Mouse (Mus musculus) neural tube, postnatal 0 days (tissue): ENCODE data around the gene Abhd10. TPM values are rescaled to one million over a fixed set of nuclear protein-coding genes. Genes with fewer than 3 reads are reported as not detected.

Experiments
- polyA plus RNA-seq: library from polyadenylated mRNA; unstranded; fragments of >200 nt; fragmentation: Nextera tagmentation; extraction: Ambion mirVana; gene quantifications from 2 replicates; pipeline ENCODE4 v1.2.1, GENCODE M21; 2015

Gene Abhd10
- polyA plus RNA-seq = 35.7 and 39.1 TPM in 2 replicates

GRCm38 (mm10) chr16:45742615-45743476 lies at the start of gene Abhd10:
Gene Abhd10, minus strand, starts transcription at chr16:45742955.

DNA sequence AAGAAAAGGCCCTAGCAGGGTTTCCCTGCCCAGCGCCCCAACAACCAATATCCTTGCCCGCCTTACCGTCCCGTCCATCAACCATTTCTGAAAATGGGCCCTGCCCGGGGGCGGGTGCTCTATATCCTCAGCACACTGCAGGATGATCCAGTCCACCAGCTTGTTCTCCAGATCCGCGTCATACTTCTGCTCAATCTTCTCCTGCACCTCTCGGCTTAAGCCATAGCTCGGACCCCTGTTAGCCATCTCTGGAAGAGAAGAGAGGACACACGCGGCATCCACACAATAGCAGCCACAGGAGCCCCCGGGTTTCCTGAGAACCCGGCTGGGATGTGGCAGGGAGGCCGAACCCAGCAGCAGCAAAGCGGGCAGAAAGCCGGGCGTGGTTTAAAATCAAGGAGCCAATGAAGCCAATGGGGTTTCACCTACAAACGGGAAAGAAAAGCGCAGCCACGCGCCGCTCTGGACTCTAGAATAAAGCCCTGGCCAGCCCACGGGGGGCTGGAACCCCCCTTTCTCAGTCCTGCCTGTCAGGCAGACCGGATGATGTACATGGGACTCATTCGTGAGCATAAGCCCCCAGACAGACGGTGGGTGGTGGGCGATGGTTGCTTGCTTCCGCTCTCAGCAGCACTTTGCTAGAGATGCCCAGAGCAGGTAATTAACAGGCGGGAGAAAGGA lies 18.6 kb downstream of the Abhd10 start, which contains the start of gene Tagln3:
TSS of gene Tagln3 (minus strand) at position 548 of the 681 bp plus-strand sequence.

DNA sequence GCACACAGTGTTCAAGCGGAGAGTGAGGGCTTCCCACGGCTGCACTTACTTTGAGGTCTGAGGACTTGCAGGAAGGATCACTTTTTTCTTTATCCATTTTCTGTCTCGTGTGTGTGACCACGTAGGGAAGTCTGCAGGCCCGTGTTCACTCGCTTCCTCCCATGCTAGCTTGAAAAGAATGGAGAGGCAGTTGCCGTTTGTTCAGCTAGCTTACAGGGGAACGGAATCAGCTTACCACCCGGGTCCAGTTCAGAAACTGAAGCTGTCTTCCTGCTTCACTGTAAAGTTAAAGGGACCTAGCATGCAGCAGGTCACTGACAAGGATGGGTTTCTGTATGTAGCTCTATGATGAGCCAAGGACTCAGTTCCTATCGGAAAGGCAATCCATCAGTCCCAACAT lies 49.2 kb downstream of the Abhd10 start, which contains the start of gene Tmprss7:
TSS of gene Tmprss7 (minus strand) at position 101 of the 400 bp plus-strand sequence.

Other genes starting within 250 kb of the Abhd10 start
- gene Gm609, start 250.0 kb downstream of the Abhd10 start, polyA plus RNA-seq = not detected in 2 replicates
- not detected in 2 replicates for gene Gm17783, start 210.9 kb downstream of the Abhd10 start, polyA plus RNA-seq
- gene Slc9c1, start 207.6 kb downstream of the Abhd10 start, polyA plus RNA-seq = not detected in 2 replicates
- not detected in 2 replicates for gene Gcsam, start 132.6 kb downstream of the Abhd10 start, polyA plus RNA-seq
- 0.12 TPM in 1 of 2 replicates, not detected in the other for gene BC016579, start 88.9 kb downstream of the Abhd10 start, polyA plus RNA-seq
- gene Tmprss7, start 49.3 kb downstream of the Abhd10 start, polyA plus RNA-seq = 0.57 and 0.70 TPM in 2 replicates
- gene Tagln3, start 18.3 kb downstream of the Abhd10 start, polyA plus RNA-seq = 357 and 402 TPM in 2 replicates
- gene Phldb2, start 210.6 kb upstream of the Abhd10 start, polyA plus RNA-seq = 6.6 TPM in 2 replicates